Mouse (Mus musculus) lung, postnatal 0 days (tissue): ENCODE measurements around the gene Sprr1a.

Source experiments
- CTCF ChIP-seq: IDR thresholded peaks from 2 replicates; pipeline ENCODE4 v1.5.1; 2016; ENCODE audit warnings: antibody characterized with exemption, mild to moderate bottlenecking
- EP300 ChIP-seq: IDR thresholded peaks from 2 replicates; pipeline ENCODE4 v1.6.1; 2016; ENCODE audit warnings: antibody characterized with exemption, mild to moderate bottlenecking, control low read depth

GRCm38 (mm10) chr3:92503528-92503927, 17.8 kb upstream of the Sprr1a start:
- TF ChIP-seq EP300 (no peak), CTCF (no peak)
